Mouse (Mus musculus) CH12.LX (cell line): ENCODE measurements around the gene Ap4s1. TPM values are rescaled to one million over a fixed set of nuclear protein-coding genes. Genes with fewer than 3 reads are reported as not detected.
A peak's percentile ranks its signal among the peaks of the same experiment; 100 is the strongest.

Source experiments
- DNase-seq: peaks from one replicate; pipeline ENCODE4 v3.0.0-alpha.2; 2013; ENCODE audit errors: extremely low read depth
- H3K27ac ChIP-seq: 2 replicates; pipeline ENCODE4 v1.5.1; 2012; ENCODE audit warnings: low read depth, mild to moderate bottlenecking, control low read depth, moderate library complexity; ENCODE audit not compliant: insufficient read depth
- H3K27me3 ChIP-seq: replicated peaks from 2 replicates; pipeline ENCODE3; 2012; ENCODE audit warnings: inconsistent platforms
- H3K36me3 ChIP-seq, 2 experiments: replicated peaks in 1 of 2; 2 replicates each; pipeline versions ENCODE3 to v1.6.1; 2012; ENCODE audit warnings: inconsistent platforms in 1 of 2, low read length in 1 of 2, mild to moderate bottlenecking in 1 of 2, mixed read lengths in 1 of 2, moderate library complexity in 1 of 2; ENCODE audit not compliant: control insufficient read depth in 1 of 2, insufficient read depth in 1 of 2
- H3K4me1 ChIP-seq, 2 experiments: 2 replicates each; pipeline ENCODE4 v1.6.1; 2012; ENCODE audit warnings: inconsistent platforms in 1 of 2, moderate library complexity in 1 of 2; ENCODE audit not compliant: insufficient read depth in 2 of 2, control insufficient read depth in 1 of 2
- H3K4me2 ChIP-seq: 2 replicates; pipeline ENCODE4 v1.6.1; 2012; ENCODE audit warnings: low read depth, mild to moderate bottlenecking, control low read depth; ENCODE audit not compliant: poor library complexity, insufficient read depth, severe bottlenecking
- H3K4me3 ChIP-seq, 3 experiments: fragments of 150-350 bp in 1 of 3; sonication (generic) in 1 of 3; replicated peaks in 1 of 3; 2 replicates each; pipeline versions ENCODE3 to v1.5.1; 2011 to 2012; ENCODE audit warnings: low read depth in 2 of 3, low read length in 2 of 3, mild to moderate bottlenecking in 2 of 3, moderate library complexity in 2 of 3, control low read depth in 1 of 3, improper control_type of control experiment in 1 of 3, inconsistent platforms in 1 of 3, mixed read lengths in 1 of 3; ENCODE audit not compliant: poor library complexity in 1 of 3
- H3K79me2 ChIP-seq: replicated peaks from 2 replicates; pipeline ENCODE4 v1.6.1; 2012; ENCODE audit warnings: mild to moderate bottlenecking, moderate library complexity; ENCODE audit not compliant: control insufficient read depth, poor library complexity, insufficient read depth, severe bottlenecking; ENCODE audit errors: extremely low read depth
- H3K9ac ChIP-seq: 2 replicates; pipeline ENCODE4 v1.6.1; 2012; ENCODE audit warnings: low read depth, mild to moderate bottlenecking, control low read depth, moderate library complexity; ENCODE audit not compliant: insufficient read depth
- H3K9me3 ChIP-seq: replicated peaks from 2 replicates; pipeline ENCODE3; 2012; ENCODE audit warnings: low read length, inconsistent platforms, mixed read lengths
- BHLHE40 ChIP-seq: IDR thresholded peaks from 2 replicates; pipeline ENCODE4 v1.6.1; 2011; ENCODE audit warnings: mild to moderate bottlenecking, low read depth, low read length, improper control_type of control experiment
- CHD1 ChIP-seq: IDR thresholded peaks from 2 replicates; pipeline ENCODE4 v1.6.1; 2012; ENCODE audit warnings: low read depth, low read length, improper control_type of control experiment, inconsistent platforms
- CTCF ChIP-seq, 2 experiments: IDR thresholded peaks in 1 of 2; conservative IDR thresholded peaks in 1 of 2; 2 replicates each; pipeline ENCODE4 v1.5.1; 2011 to 2012; ENCODE audit warnings: low read depth in 2 of 2, low read length in 2 of 2, improper control_type of control experiment in 1 of 2, inconsistent platforms in 1 of 2, mild to moderate bottlenecking in 1 of 2, moderate library complexity in 1 of 2
- ELF1 ChIP-seq: IDR thresholded peaks from 2 replicates; pipeline ENCODE4 v1.6.1; 2014; ENCODE audit warnings: low read depth, mild to moderate bottlenecking, inconsistent platforms, low read length, improper control_type of control experiment
- ETS1 ChIP-seq: conservative IDR thresholded peaks from 2 replicates; pipeline ENCODE4 v1.6.1; 2012; ENCODE audit warnings: low read depth, mild to moderate bottlenecking, inconsistent platforms, low read length, improper control_type of control experiment, moderate library complexity
- JUN ChIP-seq: IDR thresholded peaks from 2 replicates; pipeline ENCODE4 v1.6.1; 2011; ENCODE audit warnings: low read depth, mild to moderate bottlenecking, low read length, improper control_type of control experiment, moderate library complexity; ENCODE audit not compliant: insufficient read depth
- MEF2A ChIP-seq: IDR thresholded peaks from 2 replicates; pipeline ENCODE4 v1.6.1; 2014; ENCODE audit warnings: low read depth, mild to moderate bottlenecking, inconsistent platforms, low read length, improper control_type of control experiment, borderline replicate concordance
- MXI1 ChIP-seq: IDR thresholded peaks from 2 replicates; pipeline ENCODE4 v1.6.1; 2011; ENCODE audit warnings: mild to moderate bottlenecking, low read depth, low read length, improper control_type of control experiment
- MYC ChIP-seq: IDR thresholded peaks from 2 replicates; pipeline ENCODE4 v1.6.1; 2011; ENCODE audit warnings: low read depth, mild to moderate bottlenecking, improper control_type of control experiment, low read length
- PAX5 ChIP-seq: IDR thresholded peaks from 2 replicates; pipeline ENCODE4 v1.6.1; 2012; ENCODE audit warnings: low read length, inconsistent platforms, mixed read lengths
- POLR2AphosphoS2 ChIP-seq: IDR thresholded peaks from 2 replicates; pipeline ENCODE4 v1.6.1; 2011; ENCODE audit warnings: low read depth, low read length, improper control_type of control experiment
- SIN3A ChIP-seq: IDR thresholded peaks from 2 replicates; pipeline ENCODE4 v1.6.1; 2012; ENCODE audit warnings: low read length, improper control_type of control experiment, inconsistent platforms
- SMC3 ChIP-seq: IDR thresholded peaks from 2 replicates; pipeline ENCODE4 v1.6.1; 2011; ENCODE audit warnings: low read depth, low read length, improper control_type of control experiment
- TCF12 ChIP-seq: IDR thresholded peaks from 2 replicates; pipeline ENCODE4 v1.6.1; 2014; ENCODE audit warnings: low read depth, mild to moderate bottlenecking, inconsistent platforms, low read length, improper control_type of control experiment
- USF1 ChIP-seq: IDR thresholded peaks from 2 replicates; pipeline ENCODE4 v1.6.1; 2014; ENCODE audit warnings: low read depth, mild to moderate bottlenecking, inconsistent platforms, low read length, improper control_type of control experiment
- ZC3H11A ChIP-seq: IDR thresholded peaks from 2 replicates; pipeline ENCODE4 v1.6.1; 2012; ENCODE audit warnings: low read depth, mild to moderate bottlenecking, inconsistent platforms, low read length, improper control_type of control experiment
- ZNF384 ChIP-seq: IDR thresholded peaks from 2 replicates; pipeline ENCODE4 v1.6.1; 2012; ENCODE audit warnings: low read depth, low read length, improper control_type of control experiment, inconsistent platforms
- dilution Hi-C: fragments of 300-500 bp; cut with MboI; formaldehyde crosslinking; loops from 2 replicates; pipeline ENCODE4 v1.14.3; 2020; ENCODE audit warnings: low sequenced_read_pairs; ENCODE audit not compliant: extremely low pct_unique_long_range_greater_than_20kb, extremely low pct_ligation_motif_present
- in situ Hi-C: fragments of 300-500 bp; cut with MboI; formaldehyde crosslinking; loops from 3 replicates; pipeline ENCODE4 v1.14.3; 2019; ENCODE audit warnings: low sequenced_read_pairs, low pct_ligation_motif_present, low pct_unique_long_range_greater_than_20kb, mixed read lengths
- polyA plus RNA-seq: library from polyadenylated mRNA; unstranded; fragments of >175 nt; gene quantifications from 2 replicates; pipeline ENCODE4 v1.2.1, GENCODE M21; 2012; ENCODE audit warnings: low read depth; ENCODE audit not compliant: insufficient read length
- total RNA-seq, 2 experiments: library from RNA; depleted of rRNA; stranded (reverse); fragments of 300-350 nt in 1 of 2; fragments of >200 nt in 1 of 2; gene quantifications; 2 replicates each; pipeline ENCODE4 v1.2.3; 2012 to 2014

The Ap4s1 gene
- total and polyA plus RNA-seq, 3 experiments = 11.0 to 32.4 (median 20.5) TPM

- dilution Hi-C loops (no loop called here), in situ Hi-C loops (no loop called here)
- H3K79me2 ChIP-seq = no peaks in the 10 kb centered on the region; the same call in 1 of the 2 replicates
- H3K9ac ChIP-seq = no peak overlapping the region
- no peaks in the 10 kb centered on the region for H3K4me1 ChIP-seq
- no peaks in the 10 kb centered on the region for H3K27me3 ChIP-seq
- no peak overlapping the region for H3K27ac ChIP-seq
- DNase-seq = no peak
- H3K4me2 ChIP-seq = no peak overlapping the region
- TF ChIP-seq TCF12 = no peak
- H3K9me3 ChIP-seq = no peaks in the 10 kb centered on the region
- peaks cover 55 to 78% of the 10 kb centered on the region in 2 experiments for H3K36me3 ChIP-seq
- H3K4me3 ChIP-seq = no peak overlapping the region
Measured at GRCm38 (mm10) chr12:51744957-51745356, 54.1 kb downstream of the Ap4s1 start.

- Histone ChIP-seq H3K4me2 (no peak overlapping the region), H3K27ac (no peak overlapping the region), H3K9me3 (no peaks in the 10 kb centered on the region), H3K79me2 (no peaks in the 10 kb centered on the region; the same call in 1 of the 2 replicates), H3K9ac (no peak overlapping the region)
- dilution Hi-C loops = no loop called here
- TF ChIP-seq PAX5 (no peak), MYC (0 out of 2 replicates have a peak, but pooled peaks have one; percentile 44), SMC3 (no peak), ZC3H11A (no peak), JUN (no peak), CTCF (conservative IDR thresholded peaks at IDR 0.05 in 1 of 2, IDR thresholded peaks at IDR 0.05 in 1 of 2; ENCODE audit: low read depth in 2 of 2, low read length in 2 of 2) (peak in 1 of 2 experiments; percentile 28; a peak in 2 of 4 replicates)
- TF ChIP-seq, all 38 proteins: peak for 2
- no peaks in the 10 kb centered on the region for H3K27me3 ChIP-seq
- no peak overlapping the region for H3K4me3 ChIP-seq
- in situ Hi-C loops = no loop called here
- no peak for DNase-seq
- peaks cover 68 to 87% of the 10 kb centered on the region in 2 experiments for H3K36me3 ChIP-seq
- no peaks in the 10 kb centered on the region for H3K4me1 ChIP-seq
Measured at GRCm38 (mm10) chr12:51747348-51747747, 56.5 kb downstream of the Ap4s1 start.

- no peaks in the 10 kb centered on the region for H3K27me3 ChIP-seq
- in situ Hi-C loops (loop anchor here (25.0 kb wide), 1 partner anchor 344 kb away; no protein-coding TSS in a partner anchor), dilution Hi-C loops (no loop called here)
- no peaks in the 10 kb centered on the region for H3K9me3 ChIP-seq
- no peak overlapping the region for H3K4me2 ChIP-seq
- H3K9ac ChIP-seq = no peak overlapping the region
- no peak overlapping the region for H3K27ac ChIP-seq
- DNase-seq = no peak
- H3K36me3 ChIP-seq = peaks cover 54 to 88% of the 10 kb centered on the region in 2 experiments
- no peaks in the 10 kb centered on the region for H3K4me1 ChIP-seq
- no peaks in the 10 kb centered on the region for H3K79me2 ChIP-seq
- TF ChIP-seq MEF2A (no peak), PAX5 (no peak), CTCF (conservative IDR thresholded peaks at IDR 0.05 in 1 of 2, IDR thresholded peaks at IDR 0.05 in 1 of 2; ENCODE audit: low read depth in 2 of 2, low read length in 2 of 2) (no peak), MXI1 (no peak), CHD1 (no peak), SIN3A (no peak), BHLHE40 (no peak), POLR2AphosphoS2 (no peak), TCF12 (no peak), USF1 (no peak), ETS1 (no peak), ZNF384 (no peak), SMC3 (no peak), ELF1 (no peak)
- TF ChIP-seq, all 38 proteins: peak for 0
- H3K4me3 ChIP-seq = no peak overlapping the region
Measured at GRCm38 (mm10) chr12:51755938-51756598, 65.2 kb downstream of the Ap4s1 start.
